Mouse (Mus musculus): ENCODE measurements at regions not wholly inside any gene's neighbourhood (a gene's known extent, or its start where the extent isn't known, plus 50 kb on each side); places are given as distances from the start of the nearest gene placed in this dataset.

DNA sequence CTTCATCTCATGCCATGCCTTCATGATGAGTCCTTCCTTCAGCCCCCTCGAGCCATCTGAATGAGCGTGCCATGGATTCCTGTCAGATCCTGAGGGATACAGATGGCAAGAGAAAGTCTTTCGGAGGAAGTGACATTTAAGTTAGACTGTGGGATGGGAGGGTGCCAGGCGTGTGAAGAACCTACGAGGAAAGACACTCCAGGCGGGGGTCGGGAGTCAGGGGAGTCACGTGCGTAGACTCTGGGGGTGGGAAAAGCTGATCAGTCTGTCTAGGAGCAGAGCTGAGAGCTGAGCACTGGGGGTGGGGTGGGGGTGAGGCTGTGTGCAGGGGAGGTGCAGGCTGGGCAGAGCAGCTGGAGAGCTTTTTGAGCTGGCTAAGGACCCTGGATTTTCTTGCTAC is 152.0 kb upstream of the Gjb5 start:
- DNase-seq = no peak

DNA sequence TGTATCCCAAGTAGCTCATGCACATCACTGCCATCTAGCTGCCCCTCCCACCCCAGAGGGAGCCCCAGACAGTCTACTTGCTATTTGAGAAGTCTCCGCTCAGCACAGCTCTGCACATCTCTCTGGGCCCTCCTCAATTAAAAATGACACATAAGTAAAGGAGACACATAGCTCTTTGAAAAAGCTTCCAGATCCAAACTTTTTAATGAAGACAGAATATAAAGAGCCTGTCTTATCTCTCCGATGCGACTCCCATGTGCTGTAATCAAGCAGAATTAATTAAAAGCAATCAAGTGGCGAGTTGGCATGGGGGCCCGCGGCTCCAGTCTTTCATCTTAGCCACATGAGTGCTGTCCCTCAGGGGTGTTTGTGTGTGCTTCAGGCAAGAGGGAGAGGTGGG is 144.6 kb upstream of the Gjb5 start:
- peak in 1 of 2 experiments; percentile 14 for DNase-seq

DNA sequence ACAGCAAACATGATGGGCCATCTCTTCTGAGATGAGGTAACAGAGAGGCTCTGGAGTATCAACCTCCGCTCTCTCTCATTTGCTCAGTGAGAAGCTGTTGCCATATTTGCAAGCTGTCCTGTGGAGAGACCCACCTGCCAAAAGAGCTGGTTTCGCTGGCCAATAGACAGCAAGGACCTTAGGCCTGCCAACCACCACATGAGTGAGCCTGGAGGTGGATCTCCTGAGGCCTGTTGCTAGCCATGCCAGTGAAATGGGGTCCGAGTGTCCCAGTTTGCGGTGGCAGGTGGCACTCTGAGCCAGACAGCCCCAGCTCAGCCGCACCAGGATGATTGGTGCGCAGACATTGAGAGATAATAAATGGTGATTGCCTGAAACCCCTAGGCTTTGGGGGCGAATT is 143.9 kb upstream of the Gjb5 start:
- DNase-seq = peak; percentile 76 to 80

DNA sequence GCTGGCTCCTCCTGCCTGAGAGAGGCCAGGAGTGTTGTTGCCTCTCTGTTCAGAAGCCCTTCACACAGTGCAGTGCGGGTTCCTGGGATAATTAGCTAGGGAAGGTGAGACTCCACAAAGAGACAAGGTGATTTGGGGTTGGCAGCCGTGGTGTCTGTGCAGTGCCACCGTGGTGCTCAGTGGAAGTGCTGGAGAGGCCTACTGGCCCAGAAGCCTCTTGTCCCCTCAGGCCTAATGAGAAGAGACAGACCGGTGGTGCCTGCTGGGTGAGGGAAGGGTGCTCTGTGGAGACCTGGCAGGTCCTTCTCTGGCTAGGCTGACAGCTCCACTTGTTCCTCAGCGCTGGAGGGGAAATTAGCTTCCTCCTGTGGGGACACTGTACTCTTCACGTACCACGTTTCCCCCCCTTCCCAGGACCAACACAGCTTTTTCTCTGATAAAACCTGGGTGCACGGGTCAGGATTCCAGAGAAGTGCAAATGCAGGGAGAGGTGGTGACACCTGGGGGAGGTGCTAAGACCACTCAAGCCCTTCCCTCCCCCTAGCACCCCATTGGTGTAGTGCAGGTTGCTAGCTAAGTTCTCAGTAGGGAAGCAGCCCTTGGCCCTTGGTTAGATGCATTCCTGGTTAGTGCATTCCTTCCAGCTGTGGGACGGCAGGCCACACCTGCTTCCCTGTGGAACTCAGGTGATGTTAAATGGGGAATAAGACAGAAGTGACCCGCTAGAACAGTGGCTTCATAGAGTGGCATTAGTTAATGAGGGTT is 129.2 kb upstream of the Gjb5 start:
- peak; percentile 75 to 83 for DNase-seq

DNA sequence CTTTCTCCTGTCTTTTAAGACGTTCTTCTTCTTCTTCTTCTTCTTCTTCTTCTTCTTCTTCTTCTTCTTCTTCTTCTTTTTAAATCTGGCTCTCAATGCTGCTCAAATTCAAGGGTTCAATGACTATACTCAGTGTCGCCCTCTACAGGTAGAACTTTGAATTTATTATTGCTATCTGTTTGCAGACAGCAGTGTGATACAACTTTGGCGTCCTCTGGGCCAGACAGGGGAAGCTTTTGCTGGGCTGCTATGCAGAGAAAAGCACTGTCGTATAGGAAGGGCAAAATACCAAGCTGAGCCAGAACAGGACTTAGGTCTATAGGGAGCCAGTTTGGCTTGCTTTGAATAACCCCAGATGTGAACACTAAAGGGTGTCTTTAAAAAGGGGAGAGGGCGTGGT is 127.3 kb upstream of the Gjb5 start:
- DNase-seq = no peak

DNA sequence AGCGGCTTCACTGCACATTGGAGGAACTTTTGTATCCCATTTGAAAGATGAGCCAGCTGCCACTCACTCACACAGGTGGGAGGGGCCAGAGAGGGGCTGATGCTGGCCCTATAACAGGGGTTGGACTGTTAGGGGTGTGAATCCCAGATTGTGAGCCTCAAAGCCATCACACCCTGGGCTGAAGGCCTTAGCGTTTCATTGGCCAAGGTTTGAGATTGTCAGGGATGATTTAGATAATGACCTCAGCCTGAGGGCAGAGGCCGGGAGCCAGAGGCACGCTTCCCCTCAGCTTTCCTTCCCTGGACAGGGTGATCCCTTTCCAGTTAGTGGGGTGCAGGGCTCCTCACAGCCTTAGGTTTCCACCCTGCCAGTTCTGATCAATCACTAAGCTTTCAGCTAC is 124.5 kb upstream of the Gjb5 start:
- DNase-seq = no peak

DNA sequence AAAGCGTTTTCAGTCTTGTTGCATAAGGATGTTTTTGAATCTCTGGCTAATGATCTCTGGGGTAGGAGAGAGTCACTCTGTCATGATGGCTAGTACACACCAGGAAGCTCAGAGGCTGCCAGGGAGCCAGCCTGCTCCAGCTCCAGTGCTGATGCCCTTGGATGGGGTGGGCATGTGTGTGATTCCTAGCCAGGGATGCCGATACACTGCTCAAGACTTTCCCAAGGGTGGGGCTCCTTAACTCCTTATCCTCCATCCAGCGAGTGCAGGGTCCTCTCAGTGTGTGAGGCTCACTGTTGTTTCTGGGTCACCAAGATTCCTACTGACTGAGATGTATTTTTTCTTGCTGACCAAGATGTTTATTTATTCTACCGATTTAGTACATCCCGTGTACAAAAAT is 122.4 kb upstream of the Gjb5 start:
- peak in 1 of 2 experiments; percentile 44 for DNase-seq

DNA sequence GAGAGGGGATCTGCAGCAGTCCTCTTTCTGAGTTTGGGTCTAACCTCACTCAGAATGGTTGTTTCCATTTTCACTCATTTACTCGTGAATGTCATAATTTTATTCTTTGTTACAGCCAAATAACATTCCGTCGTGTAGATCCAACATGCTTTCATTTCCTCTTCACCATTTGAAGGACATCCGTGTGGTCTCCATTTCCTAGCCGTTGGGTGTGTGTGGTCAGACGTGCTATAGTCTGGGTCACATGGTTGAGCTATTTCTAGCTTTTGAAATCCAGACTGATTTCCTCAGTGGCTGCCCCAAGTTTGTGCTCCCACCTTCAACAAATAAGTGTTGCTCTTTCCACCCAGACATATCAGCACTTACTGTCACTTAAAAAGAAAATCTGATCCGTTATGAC is 111.9 kb upstream of the Gjb5 start:
- no peak for DNase-seq

DNA sequence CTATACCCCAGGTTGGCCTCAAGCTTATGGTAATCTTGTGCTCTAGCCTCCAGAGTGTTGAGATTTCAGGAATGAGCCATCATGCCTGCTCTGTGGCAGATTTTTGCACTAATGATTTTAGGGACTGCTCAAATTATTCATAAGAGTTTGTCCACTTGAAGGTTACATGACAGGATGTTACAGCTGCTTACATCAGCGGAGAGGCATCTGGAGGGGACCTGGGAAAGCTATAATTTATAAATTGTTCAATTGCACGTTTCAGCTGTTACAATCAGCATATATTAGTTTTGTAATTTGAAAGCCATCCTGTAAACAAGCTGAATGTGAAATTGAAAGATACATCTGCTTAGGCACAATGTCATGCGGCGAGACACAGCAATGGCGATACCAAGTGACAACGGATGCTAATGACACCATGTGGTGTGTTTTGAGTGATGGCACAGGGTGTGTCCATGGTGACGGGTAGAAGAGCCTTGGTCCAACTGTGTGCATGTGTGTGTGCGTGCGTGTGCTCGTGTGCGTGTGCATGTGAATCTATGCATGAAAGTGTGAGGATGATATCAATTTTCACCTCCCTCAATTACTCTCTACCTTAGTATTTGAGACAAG is 96.6 kb upstream of the Gjb5 start:
- DNase-seq = no peak

DNA sequence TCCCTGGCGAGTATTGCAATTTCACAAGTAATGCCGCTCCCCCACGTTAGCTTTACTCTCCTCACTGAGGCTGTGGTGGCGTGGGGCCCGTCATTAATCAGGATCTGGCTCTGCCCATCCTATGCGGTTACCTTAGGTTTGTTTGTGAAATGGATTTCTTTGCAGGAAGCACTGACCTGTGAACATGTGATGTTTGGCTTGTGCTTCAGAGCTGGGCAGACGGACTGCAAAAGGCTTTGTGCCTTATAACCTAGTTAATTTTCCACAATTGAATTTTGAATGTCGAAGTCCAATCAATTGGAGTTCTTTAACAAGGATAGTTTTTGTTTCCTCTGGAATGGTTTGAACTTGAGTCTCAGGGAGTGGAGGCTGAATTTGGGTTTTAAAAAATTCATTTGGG is 94.1 kb upstream of the Gjb5 start:
- no peak for DNase-seq

DNA sequence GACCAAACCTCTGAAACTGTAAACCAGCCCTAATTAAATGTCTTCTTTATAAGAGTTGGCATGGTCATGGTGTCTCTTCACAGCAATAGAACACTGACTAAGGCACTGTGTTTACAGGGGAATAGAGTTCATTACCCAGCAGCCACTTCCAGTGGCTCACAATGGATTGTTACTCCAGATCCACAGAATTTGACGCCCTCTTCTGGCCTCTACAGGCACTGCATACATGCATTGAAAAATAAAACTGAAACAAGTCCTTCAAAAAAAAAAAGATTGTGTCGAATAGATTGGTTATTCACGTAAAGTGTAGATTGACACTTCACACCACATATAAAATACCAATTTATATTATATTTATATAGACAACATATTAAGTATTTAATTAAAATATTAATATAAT is 87.3 kb upstream of the Gjb5 start:
- DNase-seq = no peak

DNA sequence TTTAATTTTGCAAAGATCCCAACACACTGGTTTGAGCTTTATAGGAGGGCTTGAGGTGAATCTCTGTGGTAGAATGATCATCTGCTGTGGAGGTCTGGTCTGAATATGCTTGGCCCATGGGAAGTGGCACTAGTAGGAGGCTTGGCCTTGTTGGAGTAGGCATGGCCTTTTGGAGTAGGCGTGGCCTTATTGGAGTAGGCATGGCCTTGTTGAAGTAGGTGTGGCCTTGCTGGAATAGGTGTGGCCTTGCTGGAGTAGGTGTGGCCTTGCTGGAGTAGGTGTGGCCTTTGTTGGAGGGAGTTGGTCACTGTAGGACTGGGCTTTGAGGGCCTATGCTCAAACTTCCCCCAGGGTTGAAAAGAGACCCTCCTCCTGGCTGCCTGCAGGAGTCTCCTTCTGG is 86.1 kb upstream of the Gjb5 start:
- DNase-seq = no peak

DNA sequence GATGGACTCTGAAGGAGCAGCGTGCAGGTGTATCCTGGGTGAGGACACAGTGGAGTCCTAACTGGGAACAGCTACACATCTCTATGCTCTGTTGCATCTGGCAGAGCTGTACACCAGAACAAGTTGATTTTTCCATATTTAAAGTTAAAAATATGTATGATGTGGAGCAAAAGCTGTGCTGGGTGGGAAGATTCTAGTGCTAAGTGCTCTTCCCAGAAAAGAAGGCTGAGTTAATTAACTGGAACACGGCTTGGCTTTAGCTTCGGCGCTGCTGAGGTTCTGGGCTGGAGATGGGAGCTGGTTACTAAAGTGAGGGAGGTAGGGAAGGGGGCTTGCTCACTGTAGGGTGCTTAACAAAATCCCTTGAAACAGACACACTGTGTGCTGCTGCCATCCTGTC is 84.0 kb upstream of the Gjb5 start:
- no peak for DNase-seq

DNA sequence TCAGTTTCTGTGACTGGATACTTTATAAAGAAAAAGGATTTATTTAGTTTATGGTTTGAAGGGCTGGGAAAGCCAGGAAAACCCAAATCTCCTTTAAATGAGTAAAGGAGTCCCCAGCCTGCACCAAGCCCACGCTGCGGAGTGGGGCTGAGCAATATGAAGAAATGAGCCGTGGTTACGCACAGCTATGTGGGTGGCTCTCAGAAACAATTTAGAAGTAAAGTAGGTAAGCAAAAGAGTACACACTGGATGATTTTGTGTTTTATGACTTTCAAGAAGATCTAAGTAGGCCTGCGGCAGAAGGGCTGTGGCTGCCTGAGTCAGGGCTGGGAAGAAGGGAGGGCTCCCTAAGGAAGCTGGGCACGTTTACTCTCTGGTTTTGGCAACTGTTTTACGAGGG is 82.6 kb upstream of the Gjb5 start:
- DNase-seq = no peak

DNA sequence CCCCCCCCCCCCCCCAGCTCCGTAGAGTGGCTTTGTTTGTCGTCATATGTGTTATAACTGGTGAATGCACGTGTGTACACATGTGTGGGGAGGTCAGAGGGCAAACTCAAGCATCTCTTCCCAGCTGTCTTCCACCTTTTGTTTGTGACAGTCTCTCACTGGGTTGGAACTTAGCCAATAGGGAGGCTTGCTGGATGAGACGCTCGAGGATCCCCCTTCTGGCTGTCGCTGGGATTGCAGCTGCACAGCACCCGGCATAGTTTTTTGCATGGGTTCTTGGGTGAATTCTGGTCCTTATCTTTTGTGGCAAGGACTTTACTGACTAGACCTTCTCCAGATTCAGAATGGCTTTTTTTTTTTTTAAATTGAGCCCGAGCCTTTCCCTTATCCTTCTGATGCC is 77.1 kb upstream of the Gjb5 start:
- peak; percentile 89 to 93 for DNase-seq

DNA sequence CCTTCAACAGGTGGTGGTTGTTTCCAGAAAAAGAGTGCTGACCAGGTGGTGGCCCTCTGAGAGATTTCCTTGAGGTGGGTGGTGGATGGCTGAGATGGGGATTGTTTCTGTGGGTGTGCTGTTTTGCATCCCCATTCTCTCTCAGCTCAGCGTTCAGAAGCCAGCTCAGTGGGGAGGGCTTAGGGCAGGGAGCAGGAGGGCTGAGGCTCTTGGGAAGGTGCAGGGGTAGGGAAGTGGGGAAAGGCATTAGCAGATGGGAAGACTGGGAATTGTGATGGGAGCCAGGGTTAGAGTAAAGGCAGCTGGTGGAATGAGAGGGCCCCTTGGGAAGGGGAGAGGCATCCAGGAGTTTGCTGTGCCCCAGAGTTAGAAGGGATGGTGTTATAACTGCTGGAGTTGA is 72.3 kb upstream of the Gjb5 start:
- no peak for DNase-seq

DNA sequence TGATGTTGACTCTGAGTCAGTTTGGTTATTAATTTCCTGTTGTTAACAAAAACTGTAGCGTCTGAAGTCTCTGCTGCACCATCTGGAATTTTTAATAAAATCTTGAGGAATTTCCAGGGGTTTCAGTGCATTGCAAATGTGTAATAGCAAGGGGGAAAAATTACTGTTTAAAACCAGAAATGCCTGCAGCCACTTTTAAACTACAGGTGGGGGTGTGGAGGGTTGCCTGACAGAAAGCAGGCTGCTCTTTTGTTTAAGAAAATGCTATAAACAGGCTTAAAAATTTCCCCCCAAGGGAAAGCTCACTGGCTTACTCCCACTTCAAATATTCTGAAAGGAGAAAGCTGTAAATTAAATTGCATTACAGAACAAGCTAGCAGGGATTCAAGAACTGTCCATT is 71.8 kb upstream of the Gjb5 start:
- DNase-seq = no peak

DNA sequence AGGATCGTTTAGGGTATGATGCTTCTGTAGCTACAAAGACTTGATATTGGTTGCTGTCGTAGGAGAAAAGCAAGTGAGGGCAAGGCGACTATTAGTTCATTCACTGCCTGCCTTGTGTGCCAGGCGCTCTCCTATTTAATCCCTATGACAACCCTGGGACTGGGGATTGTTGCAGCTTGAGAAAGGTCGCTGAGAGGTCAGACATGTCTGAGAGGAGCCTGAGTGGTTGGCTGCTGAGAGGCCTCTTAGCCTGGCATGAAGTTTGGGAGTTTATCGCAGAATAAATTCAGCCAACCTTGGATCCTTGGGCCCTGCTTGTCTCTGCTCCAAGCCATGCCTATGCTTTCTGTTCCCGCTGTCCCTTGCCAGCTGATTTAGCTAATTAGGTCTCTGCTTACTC is 65.9 kb upstream of the Gjb5 start:
- DNase-seq = peak in 1 of 2 experiments; percentile 44

DNA sequence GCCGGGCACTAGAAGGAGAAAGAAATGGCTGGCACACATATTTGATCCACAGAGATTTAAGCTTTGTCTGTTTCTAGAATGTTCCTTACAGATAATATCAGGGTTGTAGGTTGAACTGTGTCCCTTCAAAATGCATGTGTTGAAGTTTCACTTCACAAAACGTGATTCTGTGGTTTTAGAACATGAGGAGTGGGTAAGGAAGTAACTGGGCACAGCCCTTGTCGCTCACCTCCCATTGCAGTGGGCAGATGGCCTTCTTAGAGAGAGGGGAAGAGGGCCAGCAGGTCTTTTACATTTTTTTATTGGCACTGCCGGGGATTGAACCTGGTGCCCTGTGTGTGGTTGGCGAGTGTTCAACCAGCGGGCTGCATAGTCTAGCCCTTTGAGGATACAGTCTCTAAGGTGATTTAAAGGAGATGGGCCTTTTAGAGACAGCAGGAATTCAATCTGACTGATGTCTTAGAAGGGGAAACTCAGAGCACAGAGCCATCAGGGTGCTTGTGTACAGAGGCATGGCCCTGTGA is 64.0 kb upstream of the Gjb5 start:
- DNase-seq = peak; percentile 81 to 89

DNA sequence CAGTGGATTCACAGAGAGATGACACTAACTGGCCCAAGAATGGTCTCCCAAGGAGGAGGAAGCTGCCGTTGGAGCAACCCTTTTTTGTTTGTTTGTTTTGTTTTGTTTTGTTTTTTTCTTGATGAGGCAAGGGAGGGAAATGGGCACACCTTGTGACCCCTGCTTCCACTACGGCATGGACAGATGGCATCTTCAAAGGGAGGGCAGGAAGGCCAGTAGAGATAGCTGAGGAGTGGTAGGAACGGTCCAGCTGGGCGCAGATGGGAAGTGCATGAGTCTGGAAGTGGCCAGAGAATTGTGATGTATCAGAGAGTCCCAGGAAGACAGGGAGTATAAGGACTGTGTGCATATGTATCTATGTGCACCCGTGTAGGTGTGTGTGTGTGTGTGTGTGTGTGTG is 63.1 kb upstream of the Gjb5 start:
- DNase-seq = peak; percentile 62 to 73

DNA sequence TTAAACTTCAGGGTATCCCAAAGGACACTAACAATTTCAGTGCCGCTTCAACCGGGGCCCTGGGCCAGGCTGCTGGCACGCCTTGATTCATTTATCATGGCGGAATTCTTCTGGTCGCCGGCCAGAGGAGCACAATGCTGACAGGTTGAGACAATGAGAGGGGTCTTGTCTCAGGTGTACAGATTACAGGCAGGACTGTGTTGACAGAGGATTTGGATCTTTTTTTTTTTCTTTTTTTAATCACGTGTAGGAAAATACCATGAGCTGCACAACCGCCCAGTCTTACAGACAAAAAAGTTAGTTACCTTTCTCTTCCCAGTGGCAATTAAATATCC is 61.8 kb upstream of the Gjb5 start:
- DNase-seq = no peak

DNA sequence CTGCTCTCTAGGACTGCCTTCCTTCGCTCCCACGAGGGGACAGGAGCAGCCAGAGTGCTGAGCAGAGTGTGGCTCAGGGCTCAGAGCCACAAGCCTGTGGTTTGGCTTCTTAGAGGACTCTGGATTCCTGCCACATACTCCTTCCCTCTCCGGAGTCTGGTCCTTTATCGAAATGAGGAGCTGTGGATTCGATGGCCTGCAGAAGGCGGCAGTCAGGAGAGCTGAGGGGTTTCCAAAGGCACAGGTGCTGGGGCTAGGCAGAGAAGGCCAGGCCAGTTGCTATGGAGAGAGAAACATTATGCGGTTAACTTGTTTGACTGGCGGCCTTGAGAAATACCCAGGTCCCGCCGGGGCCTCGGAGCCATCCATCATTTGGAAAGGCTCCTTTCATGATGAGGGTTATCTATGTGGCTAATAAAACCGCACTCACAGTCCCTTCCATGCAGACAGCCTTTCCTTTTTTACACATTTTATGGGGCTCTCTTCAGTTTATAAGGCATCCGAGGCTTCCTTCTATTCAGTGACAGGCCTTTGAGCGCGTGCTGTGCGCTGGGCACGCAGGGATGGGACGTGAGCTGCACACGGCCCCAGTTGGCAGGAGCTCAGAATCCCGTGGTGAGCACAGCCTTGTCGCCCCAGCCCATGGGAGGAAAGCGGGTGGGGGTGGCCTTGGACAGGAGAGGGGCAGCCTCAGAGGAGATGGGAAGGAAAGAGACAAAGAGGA is 61.2 kb upstream of the Gjb5 start:
- DNase-seq = peak; percentile 96 to 98

DNA sequence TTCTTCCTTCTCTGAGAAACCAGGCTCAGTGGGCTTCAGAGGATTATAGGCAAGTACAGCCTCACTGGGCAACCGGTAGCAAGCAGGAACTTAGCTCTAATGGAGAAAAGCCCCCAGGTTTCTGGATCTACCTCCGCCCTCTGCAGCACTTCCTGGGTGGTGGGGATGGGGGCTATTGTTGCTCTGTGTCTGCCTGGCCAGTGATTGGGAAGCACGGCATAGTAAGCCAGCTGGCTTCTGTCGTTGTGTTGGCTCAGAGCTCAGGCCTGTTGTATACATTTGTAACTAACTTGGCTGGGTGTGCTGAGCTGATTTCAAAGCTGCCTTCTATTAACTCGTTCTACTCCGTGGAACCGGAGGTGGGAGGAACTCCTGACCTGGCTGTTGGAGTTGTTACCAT is 58.9 kb upstream of the Gjb5 start:
- DNase-seq = peak; percentile 69 to 79

All from cerebellum, postnatal 14 days (tissue).